Mouse (Mus musculus) MEL (cell line): ENCODE data around the gene Kcnmb1. TPM values are rescaled to one million over a fixed set of nuclear protein-coding genes. Genes with fewer than 3 reads are reported as not detected.

Source experiments
- DNase-seq: peaks from one replicate; pipeline ENCODE4 v3.0.0; 2011; ENCODE audit warnings: low read depth, low spot score
- H3K27ac ChIP-seq: 2 replicates; pipeline ENCODE4 v1.5.1; 2012; ENCODE audit warnings: low read depth, mild to moderate bottlenecking, control low read depth, low read length, moderate library complexity; ENCODE audit not compliant: control insufficient read depth
- H3K27me3 ChIP-seq, 2 experiments: fragments of 150-350 bp in 1 of 2; sonication (generic) in 1 of 2; 2 replicates each; pipeline ENCODE4 v1.6.1; 2012; ENCODE audit warnings: low read length in 2 of 2, mild to moderate bottlenecking in 2 of 2, improper control_type of control experiment in 1 of 2, moderate library complexity in 1 of 2; ENCODE audit not compliant: insufficient read depth in 2 of 2, control insufficient read depth in 1 of 2
- H3K36me3 ChIP-seq, 2 experiments: 2 replicates each; pipeline ENCODE4 v1.6.1; 2012 to 2014; ENCODE audit warnings: low read length in 2 of 2, improper control_type of control experiment in 1 of 2, inconsistent platforms in 1 of 2, mild to moderate bottlenecking in 1 of 2; ENCODE audit not compliant: insufficient read depth in 2 of 2, control insufficient read depth in 1 of 2
- H3K4me1 ChIP-seq, 2 experiments: fragments of 150-350 bp in 1 of 2; sonication (generic) in 1 of 2; 2 replicates each; pipeline ENCODE4 v1.6.1; 2012; ENCODE audit warnings: low read length in 2 of 2, improper control_type of control experiment in 1 of 2, mild to moderate bottlenecking in 1 of 2; ENCODE audit not compliant: insufficient read depth in 2 of 2, control insufficient read depth in 1 of 2
- H3K4me3 ChIP-seq, 2 experiments: fragments of 150-350 bp in 1 of 2; sonication (generic) in 1 of 2; 2 replicates each; pipeline ENCODE4 v1.5.1; 2012; ENCODE audit warnings: low read depth in 2 of 2, low read length in 2 of 2, mild to moderate bottlenecking in 2 of 2, moderate library complexity in 2 of 2, control low read depth in 1 of 2, improper control_type of control experiment in 1 of 2; ENCODE audit not compliant: control insufficient read depth in 1 of 2, insufficient read depth in 1 of 2
- H3K79me2 ChIP-seq: 2 replicates; pipeline ENCODE4 v1.6.1; 2012; ENCODE audit warnings: mild to moderate bottlenecking, low read length, moderate library complexity; ENCODE audit not compliant: control insufficient read depth, poor library complexity, insufficient read depth
- H3K9ac ChIP-seq: 2 replicates; pipeline ENCODE4 v1.6.1; 2012; ENCODE audit warnings: low read depth, mild to moderate bottlenecking, control low read depth, low read length, moderate library complexity; ENCODE audit not compliant: control insufficient read depth, poor library complexity, severe bottlenecking
- H3K9me3 ChIP-seq: fragments of 150-350 bp; sonication (generic); replicated peaks from 2 replicates; pipeline ENCODE4 v1.6.1; 2012; ENCODE audit warnings: mild to moderate bottlenecking, low read length, improper control_type of control experiment, moderate library complexity; ENCODE audit not compliant: insufficient read depth
- BHLHE40 ChIP-seq: IDR thresholded peaks from 2 replicates; pipeline ENCODE4 v1.6.1; 2012; ENCODE audit warnings: low read depth, mild to moderate bottlenecking, inconsistent platforms, low read length, improper control_type of control experiment, borderline replicate concordance
- CHD2 ChIP-seq: IDR thresholded peaks from 2 replicates; pipeline ENCODE4 v1.6.1; 2011; ENCODE audit warnings: low read length, improper control_type of control experiment
- CTCF ChIP-seq, 3 experiments: IDR thresholded peaks in 2 of 3; conservative IDR thresholded peaks in 1 of 3; 2 replicates each; pipeline ENCODE4 v1.5.1; 2011 to 2012; ENCODE audit warnings: low read length in 3 of 3, low read depth in 2 of 3, mild to moderate bottlenecking in 2 of 3, improper control_type of control experiment in 1 of 3, inconsistent platforms in 1 of 3, mixed read lengths in 1 of 3, moderate library complexity in 1 of 3; ENCODE audit not compliant: control insufficient read depth in 1 of 3, insufficient read depth in 1 of 3, poor library complexity in 1 of 3, severe bottlenecking in 1 of 3
- E2F4 ChIP-seq: IDR thresholded peaks from 2 replicates; pipeline ENCODE4 v1.6.1; 2011; ENCODE audit warnings: low read depth, low read length, improper control_type of control experiment, borderline replicate concordance
- EP300 ChIP-seq, 2 experiments: IDR thresholded peaks; 2 replicates each; pipeline ENCODE4 v1.6.1; 2011; ENCODE audit warnings: improper control_type of control experiment in 2 of 2, low read length in 2 of 2, low read depth in 1 of 2, mild to moderate bottlenecking in 1 of 2
- ETS1 ChIP-seq: IDR thresholded peaks from 2 replicates; pipeline ENCODE4 v1.6.1; 2012; ENCODE audit warnings: low read depth, mild to moderate bottlenecking, inconsistent platforms, low read length, improper control_type of control experiment, moderate library complexity
- GABPA ChIP-seq: IDR thresholded peaks from 2 replicates; pipeline ENCODE4 v1.6.1; 2012; ENCODE audit warnings: low read depth, mild to moderate bottlenecking, inconsistent platforms, low read length, improper control_type of control experiment, moderate library complexity
- GATA1 ChIP-seq: IDR thresholded peaks from 2 replicates; pipeline ENCODE4 v1.6.1; 2011; ENCODE audit warnings: low read depth, low read length, improper control_type of control experiment
- HCFC1 ChIP-seq: IDR thresholded peaks from 2 replicates; pipeline ENCODE4 v1.6.1; 2012; ENCODE audit warnings: low read depth, mild to moderate bottlenecking, inconsistent platforms, low read length, improper control_type of control experiment, moderate library complexity
- MAX ChIP-seq: IDR thresholded peaks from 2 replicates; pipeline ENCODE4 v1.6.1; 2011; ENCODE audit warnings: low read length, improper control_type of control experiment
- MAZ ChIP-seq: IDR thresholded peaks from 2 replicates; pipeline ENCODE4 v1.6.1; 2012; ENCODE audit warnings: low read depth, mild to moderate bottlenecking, inconsistent platforms, low read length, improper control_type of control experiment
- MYB ChIP-seq: IDR thresholded peaks from 2 replicates; pipeline ENCODE4 v1.6.1; 2011; ENCODE audit warnings: mild to moderate bottlenecking, low read depth, low read length, improper control_type of control experiment
- MYC ChIP-seq: IDR thresholded peaks from 2 replicates; pipeline ENCODE4 v1.6.1; 2011; ENCODE audit warnings: low read depth, mild to moderate bottlenecking, low read length, improper control_type of control experiment, moderate library complexity
- NELFE ChIP-seq: IDR thresholded peaks from 2 replicates; pipeline ENCODE4 v1.6.1; 2011; ENCODE audit warnings: low read depth, low read length, improper control_type of control experiment
- POLR2AphosphoS5 ChIP-seq: IDR thresholded peaks from 2 replicates; pipeline ENCODE4 v1.6.1; 2012; ENCODE audit warnings: low read depth, borderline replicate concordance, mild to moderate bottlenecking, inconsistent platforms, low read length, moderate library complexity, mixed read lengths
- RAD21 ChIP-seq: IDR thresholded peaks from 2 replicates; pipeline ENCODE4 v1.6.1; 2011; ENCODE audit warnings: mild to moderate bottlenecking, low read depth, low read length, improper control_type of control experiment
- RCOR1 ChIP-seq: IDR thresholded peaks from 2 replicates; pipeline ENCODE4 v1.6.1; 2012; ENCODE audit warnings: low read depth, mild to moderate bottlenecking, inconsistent platforms, low read length, improper control_type of control experiment
- SIN3A ChIP-seq: IDR thresholded peaks from 2 replicates; pipeline ENCODE4 v1.6.1; 2012; ENCODE audit warnings: low read length, improper control_type of control experiment, inconsistent platforms
- SMC3 ChIP-seq: IDR thresholded peaks from 2 replicates; pipeline ENCODE4 v1.6.1; 2011; ENCODE audit warnings: low read depth, low read length, improper control_type of control experiment
- TAL1 ChIP-seq: IDR thresholded peaks from 2 replicates; pipeline ENCODE4 v1.6.1; 2012; ENCODE audit warnings: mild to moderate bottlenecking, inconsistent platforms, low read length, moderate library complexity, mixed read lengths
- TBP ChIP-seq: IDR thresholded peaks from 2 replicates; pipeline ENCODE4 v1.8.0; 2011; ENCODE audit warnings: low read depth, low read length, improper control_type of control experiment
- TCF12 ChIP-seq: IDR thresholded peaks from 2 replicates; pipeline ENCODE4 v1.6.1; 2014; ENCODE audit warnings: low read depth, mild to moderate bottlenecking, inconsistent platforms, low read length, improper control_type of control experiment, moderate library complexity
- UBTF ChIP-seq: IDR thresholded peaks from 2 replicates; pipeline ENCODE4 v1.6.1; 2012; ENCODE audit warnings: low read depth, mild to moderate bottlenecking, inconsistent platforms, low read length, improper control_type of control experiment, moderate library complexity, borderline replicate concordance; ENCODE audit not compliant: insufficient read depth
- USF1 ChIP-seq: IDR thresholded peaks from 2 replicates; pipeline ENCODE4 v1.6.1; 2014; ENCODE audit warnings: low read depth, mild to moderate bottlenecking, inconsistent platforms, low read length, improper control_type of control experiment, moderate library complexity
- ZNF384 ChIP-seq: IDR thresholded peaks from 2 replicates; pipeline ENCODE4 v1.6.1; 2012; ENCODE audit warnings: low read depth, mild to moderate bottlenecking, inconsistent platforms, low read length, improper control_type of control experiment
- polyA plus RNA-seq, 2 experiments: library from polyadenylated mRNA; stranded (reverse) in 1 of 2; unstranded in 1 of 2; fragments of >175 nt in 1 of 2; fragments of >200 nt in 1 of 2; gene quantifications; 2 replicates each; pipeline versions ENCODE4 v1.2.1 to v1.2.4; 2012; ENCODE audit warnings: low replicate concordance in 2 of 2, low read depth in 1 of 2; ENCODE audit not compliant: insufficient read length in 2 of 2, insufficient read depth in 1 of 2, missing spikeins in 1 of 2
- total RNA-seq: library from RNA; depleted of rRNA; stranded (reverse); fragments of 300-350 nt; gene quantifications from 2 replicates; pipeline ENCODE4 v1.2.3, GENCODE M21; 2012

Kcnmb1 gene
- total and polyA plus RNA-seq, 3 experiments: 0.15 to 0.85 TPM; not detected in 1

- TF ChIP-seq ETS1 (no peak), NELFE (no peak), CTCF (IDR thresholded peaks at IDR 0.05 in 2 of 3, conservative IDR thresholded peaks at IDR 0.05 in 1 of 3; ENCODE audit: control insufficient read depth in 1 of 3, insufficient read depth in 1 of 3, low read depth in 2 of 3, low read length in 3 of 3, poor library complexity in 1 of 3, severe bottlenecking in 1 of 3) (no peak), CHD2 (no peak), UBTF (0 out of 2 replicates have a peak, but pooled peaks have one; percentile 46)
Observed at GRCm38 (mm10) chr11:34010133-34010858, 47.5 kb downstream of the Kcnmb1 start (continued).

GRCm38 (mm10) chr11:34010859-34011172 lies 48.0 kb downstream of the Kcnmb1 start:
- H3K79me2 ChIP-seq: no peaks in the 10 kb centered on the region; the same call in 1 of the 2 replicates
- TF ChIP-seq GABPA: no peak
- TF ChIP-seq MAX: no peak
- no peak for TF ChIP-seq USF1
- no peak for TF ChIP-seq TAL1
- peak; percentile 24; the same call in 1 of the 2 replicates for TF ChIP-seq ETS1
- TF ChIP-seq E2F4: no peak
- TF ChIP-seq POLR2AphosphoS5: no peak
- TF ChIP-seq MYB: no peak
- no peak for TF ChIP-seq SMC3
- peak in 1 of 2 experiments; percentile 24; a peak in 1 of 4 replicates for TF ChIP-seq EP300 (IDR thresholded peaks at IDR 0.05; ENCODE audit: low read depth in 1 of 2, low read length in 2 of 2)
- peak overlapping the region; percentile 95 for H3K27ac ChIP-seq
- no peaks in the 10 kb centered on the region for H3K27me3 ChIP-seq
- peaks cover 0 to 41% of the 10 kb centered on the region in 2 experiments; a peak in 2 of 4 replicates for H3K36me3 ChIP-seq
- H3K4me3 ChIP-seq: no peak overlapping the region
- H3K4me1 ChIP-seq: peaks cover 38 to 43% of the 10 kb centered on the region in 2 experiments
- peak; percentile 71 for DNase-seq
- no peaks in the 10 kb centered on the region for H3K9me3 ChIP-seq
- peak overlapping the region; percentile 32 for H3K9ac ChIP-seq

GRCm38 (mm10) chr11:34012007-34012652 lies 49.3 kb downstream of the Kcnmb1 start:
- H3K4me3 ChIP-seq: no peak overlapping the region
- peak overlapping the region; percentile 44 for H3K27ac ChIP-seq
- no peaks in the 10 kb centered on the region for H3K27me3 ChIP-seq
- H3K9ac ChIP-seq: peak overlapping the region; percentile 11
- H3K36me3 ChIP-seq: peaks cover 0 to 39% of the 10 kb centered on the region in 2 experiments; a peak in 2 of 4 replicates
- TF ChIP-seq RAD21 (no peak), MYC (peak; percentile 41; the same call in 1 of the 2 replicates), EP300 (IDR thresholded peaks at IDR 0.05; ENCODE audit: low read depth in 1 of 2, low read length in 2 of 2) (peak; percentile 33 to 53; a peak in 3 of 4 replicates), HCFC1 (peak; percentile 47; the same call in 1 of the 2 replicates), GATA1 (0 out of 2 replicates have a peak, but pooled peaks have one; percentile 37), RCOR1 (0 out of 2 replicates have a peak, but pooled peaks have one; percentile 50), TCF12 (peak; percentile 30; the same call in 1 of the 2 replicates), SIN3A (0 out of 2 replicates have a peak, but pooled peaks have one; percentile 55), ZNF384 (no peak), MAZ (0 out of 2 replicates have a peak, but pooled peaks have one; percentile 39), CTCF (IDR thresholded peaks at IDR 0.05 in 2 of 3, conservative IDR thresholded peaks at IDR 0.05 in 1 of 3; ENCODE audit: control insufficient read depth in 1 of 3, insufficient read depth in 1 of 3, low read depth in 2 of 3, low read length in 3 of 3, poor library complexity in 1 of 3, severe bottlenecking in 1 of 3) (no peak), MYB (no peak), BHLHE40 (no peak), TBP (0 out of 2 replicates have a peak, but pooled peaks have one; percentile 31)
- no peaks in the 10 kb centered on the region for H3K9me3 ChIP-seq
- peak; percentile 63 for DNase-seq
- peaks cover 37% of the 10 kb centered on the region in 2 experiments for H3K4me1 ChIP-seq
- H3K79me2 ChIP-seq: no peaks in the 10 kb centered on the region; the same call in 1 of the 2 replicates
